Mouse (Mus musculus) hindbrain, postnatal 0 days (tissue): ENCODE results near the gene Arl5c. TPM values are rescaled to one million over a fixed set of nuclear protein-coding genes. Genes with fewer than 3 reads are reported as not detected.
"Not testable (repeated sequence)": the region's sequence is repeated elsewhere in the genome, so short reads cannot be mapped to it uniquely, and the experiment has no call there.

Source experiments
- ATAC-seq: fragments of 200-750 bp; cut with Nextera tagmentation; 2 replicates; pipeline ENCODE4 v1.8.0; 2017; ENCODE audit warnings: mild to moderate bottlenecking, moderate TSS enrichment, moderate library complexity
- DNase-seq: peaks from one replicate; pipeline ENCODE4 v3.0.0-alpha.2; 2015; ENCODE audit warnings: low spot score
- H3K27ac ChIP-seq: fragments of 300-500 bp; sonication (generic); 2 replicates; pipeline ENCODE4 v1.5.1; 2014; ENCODE audit warnings: mild to moderate bottlenecking
- H3K27me3 ChIP-seq: fragments of 300-500 bp; sonication (generic); 2 replicates; pipeline ENCODE4 v1.6.1; 2014; ENCODE audit warnings: low read length, mixed read lengths; ENCODE audit not compliant: insufficient read depth
- H3K36me3 ChIP-seq: fragments of 300-500 bp; sonication (generic); 2 replicates; pipeline ENCODE4 v1.6.1; 2014; ENCODE audit warnings: low read length, mixed read lengths; ENCODE audit not compliant: insufficient read depth
- H3K4me1 ChIP-seq: fragments of 300-500 bp; sonication (generic); 2 replicates; pipeline ENCODE4 v1.6.1; 2014; ENCODE audit warnings: antibody characterized with exemption, low read length, mixed read lengths; ENCODE audit not compliant: insufficient read depth
- H3K4me2 ChIP-seq: fragments of 300-500 bp; sonication (generic); 2 replicates; pipeline ENCODE4 v1.6.1; 2014; ENCODE audit warnings: low read depth, mild to moderate bottlenecking, low read length, moderate library complexity, mixed read lengths
- H3K4me3 ChIP-seq: fragments of 300-500 bp; sonication (generic); 2 replicates; pipeline ENCODE4 v1.5.1; 2014; ENCODE audit warnings: low read length
- H3K9ac ChIP-seq: fragments of 300-500 bp; sonication (generic); replicated peaks from 2 replicates; pipeline ENCODE4 v1.6.1; 2014; ENCODE audit warnings: mild to moderate bottlenecking, low read length, moderate library complexity, mixed read lengths
- H3K9me3 ChIP-seq: fragments of 300-500 bp; sonication (generic); 2 replicates; pipeline ENCODE4 v1.6.1; 2016; ENCODE audit warnings: low read length, mixed read lengths
- CTCF ChIP-seq: IDR thresholded peaks from 2 replicates; pipeline ENCODE4 v1.5.1; 2016; ENCODE audit warnings: antibody characterized with exemption, control low read depth, low read depth
- WGBS: fragments of 180-500 bp; shearing (Covaris S2); extraction: QIAGEN DNeasy Blood & Tissue Kit; methylation state at CpG from one replicate; pipeline ENCODE4 v1.1.7; 2014; 5-methylcytosine and 5-hydroxymethylcytosine counted together
- polyA plus RNA-seq: library from polyadenylated mRNA; unstranded; fragments of >200 nt; fragmentation: Nextera tagmentation; extraction: Ambion mirVana; gene quantifications from 2 replicates; pipeline ENCODE4 v1.2.1, GENCODE M21; 2015
- total RNA-seq: library from RNA; depleted of rRNA; stranded (reverse); fragments of >200 nt; gene quantifications from 2 replicates; pipeline ENCODE4 v1.2.3, GENCODE M21; 2014

The Arl5c gene
- total and polyA plus RNA-seq, 2 experiments from 2014 or later, result 2.6 to 4.8 TPM

DNA sequence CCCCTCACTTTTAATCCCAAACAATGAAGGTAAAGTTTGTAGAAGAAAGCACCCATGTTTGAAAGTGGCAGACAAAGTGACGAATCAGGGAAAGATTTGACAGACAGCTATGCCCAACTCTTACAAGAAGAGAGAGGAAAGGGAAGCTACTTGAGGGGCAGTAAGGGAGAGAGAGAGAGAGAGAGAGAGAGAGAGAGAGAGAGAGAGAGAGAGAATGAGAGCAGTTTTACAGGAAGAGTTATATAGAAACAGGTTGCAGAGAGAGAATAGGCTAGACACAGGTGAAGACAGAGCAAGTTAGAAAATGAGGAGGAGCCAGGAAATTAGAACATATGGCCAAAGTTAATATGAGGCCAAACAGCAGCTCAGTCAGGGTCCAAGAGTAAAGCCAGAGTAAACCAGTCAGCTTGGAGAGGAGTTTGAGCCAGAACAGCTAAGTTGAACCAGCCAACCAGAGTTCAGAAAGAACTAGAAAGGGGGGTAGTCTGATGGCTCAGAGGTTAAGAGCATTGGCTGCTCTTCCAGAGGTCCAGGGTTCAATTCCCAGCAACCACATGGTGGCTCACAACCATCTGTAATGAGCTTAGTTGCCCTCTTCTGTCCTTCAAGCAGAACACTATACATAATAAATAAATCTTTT lies 43.5 kb downstream of the Arl5c start:
- 85% methylated on average over 1 of the region's 1 CpGs for WGBS
- no peak overlapping the region for H3K4me3 ChIP-seq
- H3K9ac ChIP-seq, result no peak overlapping the region
- no peaks in the 10 kb centered on the region for H3K9me3 ChIP-seq
- no peak for TF ChIP-seq CTCF
- H3K36me3 ChIP-seq, result no peaks in the 10 kb centered on the region
- no peak overlapping the region for H3K4me2 ChIP-seq
- no peak overlapping the region for H3K27ac ChIP-seq
- no peaks in the 10 kb centered on the region for H3K27me3 ChIP-seq
- no peak for ATAC-seq
- peaks cover 6% of the 10 kb centered on the region; the same call in 1 of the 2 replicates for H3K4me1 ChIP-seq
- DNase-seq, result no peak

DNA sequence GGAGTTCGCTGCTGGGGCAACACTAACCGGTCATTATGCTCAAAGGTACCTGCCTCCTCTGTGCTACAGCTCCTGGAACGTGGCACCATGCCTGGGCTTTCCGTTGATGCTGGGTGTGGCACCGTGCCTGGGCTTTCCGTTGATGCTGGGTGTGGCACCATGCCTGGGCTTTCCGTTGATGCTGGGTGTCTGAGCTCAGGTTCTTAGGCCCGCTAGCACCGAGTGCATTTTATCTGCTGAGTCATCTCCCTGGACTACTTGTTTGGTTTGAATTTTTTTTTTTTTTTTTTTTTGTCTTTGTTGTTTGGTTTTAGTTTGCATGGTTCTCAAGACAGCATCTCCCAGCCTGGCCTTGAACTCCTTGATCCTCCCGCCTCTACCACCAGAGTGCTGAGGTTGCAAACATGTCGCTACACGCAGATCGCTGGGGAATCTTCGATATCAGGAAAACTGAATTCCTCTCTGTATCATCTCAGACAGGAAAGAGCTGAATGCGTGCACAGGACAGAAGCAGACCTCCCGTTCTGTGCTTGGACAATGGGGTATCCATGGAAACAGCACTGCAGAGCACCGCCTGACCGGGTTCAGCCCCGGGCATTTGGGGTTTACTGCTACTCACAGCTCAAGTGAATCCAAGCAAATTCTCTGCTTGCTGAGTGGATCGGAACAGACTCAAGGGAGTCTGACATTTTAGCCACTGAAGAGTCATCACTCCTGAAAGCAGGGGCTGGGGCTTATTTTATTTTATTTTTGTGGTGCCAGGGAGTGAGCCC lies 46.1 kb downstream of the Arl5c start:
- no peaks in the 10 kb centered on the region for H3K9me3 ChIP-seq
- DNase-seq (peak; percentile 67), ATAC-seq (peak; percentile 79; the same call in 1 of the 2 replicates)
- H3K4me1 ChIP-seq, result peaks cover 6% of the 10 kb centered on the region; the same call in 1 of the 2 replicates
- H3K27ac ChIP-seq, result peak overlapping the region; percentile 51
- 26% methylated on average over 20 of the region's 20 CpGs for WGBS
- no peak overlapping the region for H3K4me3 ChIP-seq
- TF ChIP-seq CTCF, result no peak
- no peaks in the 10 kb centered on the region for H3K27me3 ChIP-seq
- no peaks in the 10 kb centered on the region for H3K36me3 ChIP-seq
- no peak overlapping the region; the same call in 1 of the 2 replicates for H3K4me2 ChIP-seq
- H3K9ac ChIP-seq, result peak overlapping the region; percentile 28; the same call in 1 of the 2 replicates

DNA sequence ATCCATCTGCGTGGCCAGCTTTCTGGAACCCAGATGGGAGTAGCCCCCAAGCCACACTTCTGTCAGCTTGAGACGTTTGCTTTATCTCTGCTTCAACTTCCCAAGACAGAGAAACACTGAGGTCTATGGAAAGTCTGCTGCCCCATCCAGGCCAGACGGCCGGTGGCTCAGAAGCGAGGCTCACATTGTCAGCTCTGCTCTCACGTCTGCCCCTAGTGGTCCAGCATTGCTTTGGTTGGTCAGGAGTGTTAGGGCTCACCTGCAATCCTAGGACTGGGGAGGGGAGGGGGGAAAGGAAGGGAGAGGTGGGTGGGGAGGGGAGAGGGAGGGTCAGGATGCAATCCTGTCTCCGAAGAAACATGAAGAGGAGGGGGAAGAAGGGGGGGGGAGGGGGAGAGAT lies 48.6 kb downstream of the Arl5c start:
- no peaks in the 10 kb centered on the region for H3K27me3 ChIP-seq
- no peaks in the 10 kb centered on the region for H3K9me3 ChIP-seq
- no peak overlapping the region for H3K4me2 ChIP-seq
- DNase-seq, result peak; percentile 74
- H3K27ac ChIP-seq, result no peak overlapping the region
- H3K9ac ChIP-seq, result no peak overlapping the region
- TF ChIP-seq CTCF, result peak; percentile 77
- H3K4me3 ChIP-seq, result no peak overlapping the region
- ATAC-seq, result peak; percentile 75; the same call in 1 of the 2 replicates
- WGBS, result 14% methylated on average over 7 of the region's 7 CpGs
- H3K36me3 ChIP-seq, result no peaks in the 10 kb centered on the region
- H3K4me1 ChIP-seq, result peaks cover 6% of the 10 kb centered on the region; the same call in 1 of the 2 replicates

DNA sequence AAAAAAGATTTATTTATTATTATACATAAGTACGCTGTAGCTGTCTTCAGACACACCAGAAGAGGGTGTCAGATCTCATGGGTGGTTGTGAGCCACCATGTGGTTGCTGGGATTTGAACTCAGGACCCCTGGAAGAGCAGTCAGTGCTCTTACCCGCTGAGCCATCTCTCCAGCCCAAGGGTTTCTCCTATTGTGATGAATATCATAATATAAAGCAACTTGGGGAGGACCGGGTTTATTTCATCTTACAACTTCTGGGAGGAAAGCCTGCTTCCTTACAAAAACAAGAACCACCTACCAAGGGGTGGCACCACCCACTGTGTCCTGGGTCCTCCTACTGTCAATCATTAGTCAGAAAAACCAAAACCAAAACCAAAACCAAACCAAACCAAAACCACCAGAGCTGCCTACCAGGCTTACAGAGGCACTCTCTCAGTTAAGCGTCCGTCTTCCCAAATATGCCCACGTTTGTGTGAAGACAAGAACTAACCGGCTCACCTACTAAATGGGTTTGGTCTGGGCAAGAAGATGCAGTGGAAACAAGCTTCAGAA lies 50.2 kb downstream of the Arl5c start:
- H3K36me3 ChIP-seq, H3K4me3 ChIP-seq, H3K9ac ChIP-seq, DNase-seq, H3K9me3 ChIP-seq, H3K27ac ChIP-seq, H3K4me2 ChIP-seq, H3K4me1 ChIP-seq, ATAC-seq, H3K27me3 ChIP-seq: not testable (repeated sequence)
- WGBS, result 92% methylated on average over 7 of the region's 7 CpGs

DNA sequence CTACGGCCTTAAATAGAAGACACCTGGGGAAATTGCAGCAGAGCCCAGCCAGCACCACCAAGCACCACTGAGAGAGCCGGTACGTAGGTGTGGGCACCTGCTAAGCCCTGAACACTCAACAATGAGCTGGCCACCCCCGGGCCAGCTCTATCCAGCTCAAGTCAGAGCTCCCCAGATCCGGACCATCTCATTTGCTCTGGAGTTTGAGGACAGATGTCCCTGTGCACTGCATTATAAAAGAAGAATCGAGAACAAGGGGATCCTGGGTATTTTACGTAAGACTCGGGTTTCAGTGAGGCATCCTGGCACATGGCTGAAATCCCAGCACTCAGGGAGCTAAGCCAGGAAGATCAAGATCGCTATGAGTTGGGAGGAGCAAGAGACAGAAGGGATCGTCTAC lies 51.0 kb downstream of the Arl5c start:
- H3K9ac ChIP-seq, result no peak overlapping the region
- DNase-seq, result no peak
- no peak overlapping the region for H3K27ac ChIP-seq
- H3K9me3 ChIP-seq, result no peaks in the 10 kb centered on the region
- H3K4me1 ChIP-seq, result 0 out of 2 replicates have a peak, but pooled peaks cover 1% of the 10 kb centered on the region
- 84% methylated on average over 10 of the region's 10 CpGs for WGBS
- H3K36me3 ChIP-seq, result no peaks in the 10 kb centered on the region
- TF ChIP-seq CTCF, result no peak
- H3K4me3 ChIP-seq, result no peak overlapping the region
- H3K27me3 ChIP-seq, result no peaks in the 10 kb centered on the region
- no peak for ATAC-seq
- H3K4me2 ChIP-seq, result no peak overlapping the region

DNA sequence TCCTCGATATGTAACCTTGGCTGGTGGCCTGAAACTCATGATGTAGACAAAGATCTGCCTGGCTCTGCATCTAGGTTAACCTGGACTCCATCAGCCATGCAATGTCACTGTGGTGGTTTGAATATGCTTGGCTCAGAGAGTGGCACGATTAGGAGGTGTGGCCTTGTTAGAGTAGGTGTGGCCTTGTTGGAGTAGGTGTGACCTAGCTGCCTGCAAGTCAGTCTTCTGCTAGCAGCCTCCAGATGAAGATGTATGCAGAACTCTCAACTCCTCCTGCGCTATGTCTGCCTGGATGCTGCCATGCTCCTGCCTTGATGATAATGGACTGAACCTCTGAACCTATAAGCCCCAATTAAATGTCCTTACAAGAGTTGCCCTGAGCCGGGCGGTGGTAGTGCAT lies 52.7 kb downstream of the Arl5c start:
- DNase-seq, result no peak
- 79% methylated on average over 5 of the region's 5 CpGs for WGBS
- H3K9me3 ChIP-seq, result no peaks in the 10 kb centered on the region
- H3K4me2 ChIP-seq, result no peak overlapping the region
- no peak overlapping the region for H3K9ac ChIP-seq
- H3K27ac ChIP-seq, result no peak overlapping the region
- no peak overlapping the region for H3K4me3 ChIP-seq
- no peaks in the 10 kb centered on the region for H3K36me3 ChIP-seq
- no peaks in the 10 kb centered on the region for H3K4me1 ChIP-seq
- no peak for TF ChIP-seq CTCF
- no peaks in the 10 kb centered on the region for H3K27me3 ChIP-seq
- no peak for ATAC-seq
